Mouse (Mus musculus): Measurements from ENCODE around the gene Zfp1.

Zfp1 gene

DNA sequence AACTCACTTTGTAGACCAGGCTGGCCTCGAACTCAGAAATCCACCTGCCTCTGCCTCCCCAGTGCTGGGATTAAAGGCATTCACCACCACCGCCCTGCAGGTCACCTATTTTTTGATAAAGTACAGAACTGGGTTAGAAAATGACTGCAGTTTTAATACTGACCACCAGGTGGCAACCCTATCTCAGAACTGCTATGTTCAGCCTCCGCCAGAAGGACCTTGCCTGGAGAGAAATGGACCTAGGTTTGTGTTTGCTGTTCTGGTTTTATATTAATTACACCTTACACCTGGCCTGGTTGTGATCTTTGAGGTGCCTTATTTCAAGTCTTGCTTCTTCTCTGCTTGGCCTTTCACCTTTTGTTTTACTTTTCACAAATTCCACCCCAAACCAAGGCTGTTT lies 34.9 kb downstream of the Zfp1 start:
- no peak for DNase-seq (ENCODE audit: low spot score)

DNA sequence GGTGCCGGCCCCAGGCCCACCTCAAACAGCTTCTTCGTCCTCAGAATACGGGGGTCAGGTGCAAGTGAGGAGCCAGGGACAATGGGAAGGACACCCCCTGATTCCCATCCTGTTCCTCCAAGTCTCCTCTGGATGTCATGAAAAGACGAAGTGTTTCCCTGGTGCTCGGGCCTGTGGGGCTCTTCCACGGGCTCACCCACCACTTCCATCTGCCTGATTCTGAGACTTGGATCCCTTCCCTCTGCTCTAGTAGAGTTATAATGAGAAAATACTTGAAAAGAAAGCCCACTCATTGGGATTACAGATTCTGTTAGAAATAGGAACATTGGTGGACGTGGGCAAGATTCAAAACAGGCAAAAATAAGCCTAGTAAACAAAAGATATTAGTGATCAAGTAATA lies 35.6 kb downstream of the Zfp1 start:
- no peak for DNase-seq (ENCODE audit: low spot score)

DNA sequence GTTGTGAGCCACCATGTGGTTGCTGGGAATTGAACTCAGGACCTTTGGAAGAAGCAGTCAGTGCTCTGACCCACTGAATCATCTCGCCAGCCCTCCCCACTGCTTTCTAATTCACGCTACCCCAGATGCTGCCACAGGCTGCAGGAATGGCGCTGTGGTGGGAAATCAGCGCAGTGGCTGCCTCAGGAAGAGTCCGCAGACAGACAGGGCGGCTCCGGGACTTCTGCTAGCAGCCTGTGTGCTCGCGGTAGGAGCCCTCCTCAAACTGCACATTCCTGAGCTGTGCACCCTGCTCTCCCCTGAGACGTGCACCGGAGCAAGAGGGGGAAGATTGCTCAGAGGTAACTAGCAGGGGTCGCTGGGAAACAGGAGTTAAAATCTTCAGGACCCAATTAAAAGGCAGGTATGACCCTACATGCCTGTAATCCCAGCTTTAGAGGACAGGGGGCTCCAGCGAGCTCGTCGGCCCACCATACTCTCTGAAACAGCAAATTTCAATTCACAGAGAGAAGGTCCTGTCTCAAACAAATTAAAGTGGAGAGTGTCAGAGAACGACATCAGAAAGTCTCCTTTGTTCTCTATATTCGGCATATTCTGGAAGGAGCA lies 37.3 kb downstream of the Zfp1 start:
- DNase-seq (ENCODE audit: low spot score), result no peak

DNA sequence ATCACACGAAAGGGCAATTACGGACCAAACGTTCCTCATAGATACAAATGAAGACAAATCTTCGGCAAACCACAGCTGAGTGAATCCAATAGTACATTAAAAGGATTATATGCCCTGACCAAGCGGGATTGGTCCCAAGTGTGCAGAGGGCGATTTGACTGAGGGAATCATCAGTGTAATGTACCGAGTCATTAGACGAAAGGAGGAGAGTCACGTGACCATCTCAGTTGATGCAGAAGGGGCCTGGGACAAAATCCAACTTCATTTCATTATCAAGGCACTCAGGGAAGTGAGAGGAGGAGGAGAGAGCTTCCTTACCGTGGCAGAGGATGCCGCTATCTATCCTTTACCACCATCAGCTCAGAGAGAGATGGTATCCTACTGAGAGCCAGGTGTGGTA lies 38.0 kb downstream of the Zfp1 start:
- DNase-seq (ENCODE audit: low spot score), result no peak

DNA sequence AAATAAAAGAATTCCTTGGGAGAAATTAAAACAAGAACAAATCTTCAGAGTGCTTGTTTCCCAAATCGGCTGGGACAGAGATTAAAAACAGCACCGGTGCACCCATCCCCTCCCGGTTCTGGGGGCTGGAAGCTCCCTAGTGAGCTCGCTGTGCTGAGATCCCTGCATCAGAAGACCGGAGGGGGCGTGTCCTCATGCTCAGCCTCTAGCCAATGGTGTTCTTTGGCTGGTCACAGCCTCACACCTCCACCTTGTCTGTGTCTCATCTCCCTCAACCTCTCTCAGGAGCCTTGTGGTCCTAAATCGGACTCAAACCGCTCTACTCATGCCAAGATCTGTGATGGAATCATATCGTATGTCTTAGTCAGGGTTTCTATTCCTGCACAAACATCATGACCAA lies 39.3 kb downstream of the Zfp1 start:
- DNase-seq (ENCODE audit: low spot score), result no peak

DNA sequence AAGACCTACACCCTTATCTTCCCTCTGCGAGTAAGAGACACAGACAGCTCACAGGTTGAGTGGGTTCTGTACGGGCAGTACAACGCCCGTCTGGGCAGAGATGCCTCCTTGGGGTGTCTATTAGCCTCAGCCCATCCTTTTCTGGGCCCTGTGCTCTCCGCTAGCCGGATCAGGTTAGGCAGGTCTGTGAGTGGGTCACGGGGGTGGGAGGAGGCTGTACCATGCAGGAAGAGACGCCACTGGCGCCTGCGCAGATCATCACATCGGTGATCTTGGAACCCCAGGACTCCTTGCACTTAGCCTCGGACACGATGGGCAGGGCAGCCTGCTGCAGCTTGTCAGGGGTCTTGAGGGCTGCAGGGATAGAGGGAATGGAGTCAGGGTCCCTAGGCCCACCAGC lies 43.7 kb downstream of the Zfp1 start:
- DNase-seq (ENCODE audit: low spot score), result no peak

DNA sequence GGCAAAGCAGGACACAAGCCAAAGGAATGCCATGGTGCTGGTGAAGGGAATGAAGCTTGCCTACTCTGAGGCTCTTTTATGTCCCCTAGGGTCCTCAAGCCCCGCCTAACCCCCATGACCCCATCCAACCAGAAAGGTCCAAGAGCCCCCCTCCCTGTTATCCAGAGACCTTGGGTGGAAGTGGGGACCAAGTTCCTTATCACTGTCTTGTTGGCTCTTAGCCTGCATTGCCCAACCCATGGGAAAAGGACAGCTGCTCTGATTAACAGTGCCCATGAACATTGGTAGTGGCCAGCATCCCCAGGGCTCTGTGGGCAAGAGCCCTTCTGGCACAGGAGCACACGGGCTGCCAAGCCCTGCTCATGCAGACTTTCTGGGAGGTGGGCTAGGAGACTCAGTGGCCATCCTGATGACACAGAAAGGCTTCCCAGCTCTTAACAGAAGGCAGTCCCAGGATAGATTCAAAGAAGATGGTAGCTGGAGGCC lies 47.8 kb downstream of the Zfp1 start, which contains the start of gene Ctrb1:
TSS of gene Ctrb1 (minus strand) at position 51 of the 486 bp plus-strand sequence.
- DNase-seq (ENCODE audit: low spot score), result no peak

DNA sequence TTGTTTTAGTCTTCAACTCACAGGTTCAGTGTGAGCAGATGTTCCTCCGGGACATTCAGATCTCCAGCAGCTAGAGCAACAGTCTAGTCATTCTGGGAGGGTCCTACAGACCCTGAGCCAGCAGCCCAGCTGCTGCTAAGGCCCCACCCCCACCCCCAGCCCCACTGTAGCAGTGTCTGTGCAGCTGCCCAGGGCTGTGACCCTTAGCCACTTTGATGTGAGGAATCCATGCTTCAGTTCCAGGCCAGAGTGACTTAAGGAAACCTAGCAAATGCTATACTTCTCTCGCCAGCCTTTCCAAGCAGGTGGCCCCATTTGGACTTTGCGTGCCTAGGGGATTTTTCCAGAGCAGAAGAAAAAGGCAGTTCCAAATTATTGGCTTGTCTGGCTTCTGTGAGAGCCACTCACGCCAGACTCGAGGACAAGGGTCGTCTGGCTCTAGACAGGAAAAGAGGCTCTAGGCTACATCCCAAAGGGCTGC lies 50.1 kb downstream of the Zfp1 start:
- no peak for DNase-seq (ENCODE audit: low spot score)

DNA sequence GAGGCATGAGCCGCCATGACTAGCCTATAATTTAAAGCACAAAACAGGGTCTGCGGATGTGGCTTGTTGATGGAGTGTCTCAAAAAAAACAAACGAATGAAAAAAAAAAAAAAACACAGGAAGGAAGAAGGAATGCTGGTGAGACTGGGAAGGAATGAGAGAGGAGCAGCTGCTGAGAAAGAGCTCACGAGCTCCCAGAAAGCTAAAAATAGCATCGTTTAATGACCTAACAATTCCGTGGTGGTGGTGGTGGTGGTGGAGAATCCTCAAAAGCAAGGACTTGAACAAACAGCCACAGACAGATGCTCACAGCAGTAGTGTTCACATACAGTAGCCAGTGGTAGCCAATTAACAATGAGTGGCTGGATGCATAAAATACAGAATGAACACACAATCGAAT lies 52.2 kb downstream of the Zfp1 start:
- DNase-seq (ENCODE audit: low spot score), result no peak

DNA sequence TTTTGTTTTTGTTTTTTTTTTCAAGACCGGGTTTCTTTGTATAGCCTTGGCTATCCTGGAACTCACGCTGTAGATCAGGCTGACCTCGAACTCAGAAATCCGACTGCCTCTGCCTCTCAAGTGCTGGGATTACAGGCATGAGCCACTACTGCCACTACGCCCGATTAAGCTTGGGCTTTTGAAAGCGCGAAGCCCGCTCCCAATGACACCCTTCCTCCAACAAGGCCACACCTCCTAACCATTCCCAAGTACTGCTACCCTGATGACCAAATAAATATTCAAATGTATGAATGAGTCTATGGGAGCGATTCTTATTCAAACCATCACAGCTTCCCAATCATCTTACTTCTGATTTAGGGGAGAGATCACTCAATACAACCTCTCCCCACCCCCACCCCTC lies 54.5 kb downstream of the Zfp1 start:
- DNase-seq (ENCODE audit: low spot score), result no peak

DNA sequence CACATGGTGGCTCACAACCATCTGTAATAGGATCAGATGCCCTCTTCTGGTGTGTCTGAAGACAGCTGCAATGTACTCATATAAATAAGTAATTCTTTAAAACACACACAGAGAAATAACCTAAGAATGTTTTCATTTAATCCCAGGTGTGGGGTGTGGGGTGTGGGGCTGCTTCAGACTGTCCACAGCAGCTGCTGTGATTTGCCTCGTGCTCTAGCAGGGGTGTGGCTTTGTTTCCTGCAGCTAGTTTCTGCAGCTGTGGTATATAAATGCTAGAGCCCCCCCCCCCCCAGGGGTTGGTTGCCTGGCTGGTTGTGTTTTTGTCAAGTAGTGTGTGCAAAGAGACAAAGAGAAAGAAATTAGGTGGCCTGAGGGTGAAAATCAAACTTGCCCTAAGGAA lies 55.8 kb downstream of the Zfp1 start:
- no peak for DNase-seq (ENCODE audit: low spot score)

DNA sequence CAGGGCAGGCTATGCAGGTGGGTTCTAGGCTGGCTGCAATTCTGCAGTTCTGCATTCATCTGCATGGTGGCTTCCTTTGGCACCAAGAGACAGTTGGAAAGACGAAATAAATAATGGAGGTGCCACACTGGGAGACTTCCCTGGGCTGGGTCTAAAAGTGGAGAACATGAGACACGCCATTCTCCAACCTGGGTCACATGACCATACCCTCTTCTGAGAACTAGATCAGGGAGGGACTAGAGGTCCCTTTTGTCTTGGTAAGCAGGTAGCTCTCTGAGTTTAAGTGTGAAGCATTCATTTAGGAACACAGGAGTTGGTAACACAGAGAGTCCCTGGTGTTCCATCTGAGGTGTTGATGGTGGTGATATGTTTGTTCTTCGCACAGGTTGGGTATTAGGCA lies 57.0 kb downstream of the Zfp1 start:
- no peak for DNase-seq (ENCODE audit: low spot score)

DNA sequence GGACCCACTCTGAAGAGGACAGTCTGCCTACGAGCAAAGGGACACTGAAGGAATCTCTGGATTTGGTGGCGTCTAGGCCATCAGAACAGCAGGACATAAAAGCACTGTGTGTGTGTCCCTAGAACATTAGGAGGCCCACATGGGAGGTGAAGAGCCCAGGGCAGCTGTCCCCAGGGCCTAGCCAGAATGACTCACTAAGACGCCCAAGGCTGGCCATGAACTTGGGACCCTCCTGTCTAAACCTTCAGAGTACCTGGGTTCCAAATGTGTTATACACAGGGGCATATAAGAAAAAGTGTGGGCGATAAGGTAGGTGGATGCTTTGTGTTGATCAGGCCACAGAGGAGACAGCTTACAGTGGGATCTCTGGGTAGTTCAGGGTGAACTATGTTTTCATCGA lies 57.5 kb downstream of the Zfp1 start:
- DNase-seq (ENCODE audit: low spot score), result no peak

DNA sequence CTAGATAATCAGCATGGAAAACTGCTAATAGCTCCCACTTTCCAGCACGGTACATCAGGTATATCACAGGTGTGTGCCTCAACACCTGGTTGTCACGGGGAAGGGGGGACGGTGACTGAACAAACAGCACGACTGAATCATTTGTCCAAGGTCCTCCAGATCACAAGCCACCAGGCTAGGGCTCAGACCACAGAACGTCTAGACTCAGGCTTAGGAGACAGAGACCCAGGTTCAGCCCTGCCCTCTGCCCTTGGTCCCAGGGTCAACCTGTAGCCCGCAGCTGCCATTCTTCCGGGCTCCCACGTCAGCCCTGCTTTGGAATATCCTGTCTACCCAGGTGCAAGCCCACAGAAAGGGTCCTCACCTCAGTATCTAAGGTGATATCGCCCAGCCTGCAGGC lies 58.2 kb downstream of the Zfp1 start:
- DNase-seq (ENCODE audit: low spot score), result no peak

DNA sequence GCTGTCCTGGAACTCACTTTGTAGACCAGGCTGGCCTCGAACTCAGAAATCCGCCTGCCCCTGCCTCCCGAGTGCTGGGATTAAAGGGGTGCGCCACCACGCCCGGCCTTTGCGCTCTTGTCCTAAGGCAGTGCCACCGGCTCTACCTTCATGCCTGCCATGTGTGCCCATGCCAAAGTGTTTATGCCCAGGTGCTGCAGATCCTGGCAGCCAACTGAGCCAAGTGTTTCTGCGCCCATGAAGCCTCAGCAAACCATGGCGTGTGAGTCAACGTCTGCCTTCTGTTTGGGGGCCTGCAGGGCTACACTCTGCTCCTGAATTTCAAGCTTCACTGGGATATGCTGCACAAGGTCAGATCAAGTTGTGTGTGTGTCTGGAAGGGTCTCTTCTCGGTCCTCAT lies 61.4 kb downstream of the Zfp1 start:
- no peak for DNase-seq (ENCODE audit: low spot score)

DNA sequence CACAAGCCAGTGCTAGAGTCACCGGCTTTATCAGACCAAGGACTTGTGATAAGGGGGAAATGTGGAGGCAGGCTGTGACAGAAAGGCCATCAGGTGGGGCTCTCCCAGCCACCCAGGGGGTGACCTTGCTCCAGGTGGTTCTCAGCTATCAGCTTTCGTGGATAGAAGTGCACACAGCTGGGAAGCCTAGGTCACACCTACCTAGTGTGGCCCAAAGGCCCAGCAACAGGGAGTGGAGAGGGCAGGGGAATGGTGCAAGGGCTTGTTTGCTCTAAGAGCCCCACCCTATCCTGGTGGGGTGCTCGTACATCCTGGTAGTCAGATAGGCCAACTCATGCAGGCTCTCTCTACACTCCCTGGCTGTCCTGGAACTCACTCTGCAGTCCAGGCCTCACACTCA lies 62.0 kb downstream of the Zfp1 start:
- no peak for DNase-seq (ENCODE audit: low spot score)

DNA sequence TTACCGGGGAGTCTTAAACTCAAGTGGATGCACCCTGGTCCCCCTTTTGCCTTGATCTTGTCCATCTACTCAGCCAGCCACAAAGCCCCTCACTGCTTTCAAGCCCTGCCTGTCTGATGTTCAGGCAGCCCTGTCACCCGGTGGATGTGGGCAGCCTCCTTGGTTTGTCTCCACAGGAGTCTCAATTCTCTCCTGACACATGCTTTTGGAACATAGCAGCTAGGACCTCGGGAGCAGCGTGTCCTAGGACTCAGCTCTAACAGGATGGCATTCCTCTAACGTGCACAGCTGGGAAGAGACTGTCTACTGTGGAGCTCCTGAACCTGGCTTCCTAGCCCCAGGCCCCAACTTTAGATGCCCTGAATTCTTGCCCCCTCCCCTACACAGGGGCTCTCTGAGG lies 62.5 kb downstream of the Zfp1 start:
- no peak for DNase-seq (ENCODE audit: low spot score)

DNA sequence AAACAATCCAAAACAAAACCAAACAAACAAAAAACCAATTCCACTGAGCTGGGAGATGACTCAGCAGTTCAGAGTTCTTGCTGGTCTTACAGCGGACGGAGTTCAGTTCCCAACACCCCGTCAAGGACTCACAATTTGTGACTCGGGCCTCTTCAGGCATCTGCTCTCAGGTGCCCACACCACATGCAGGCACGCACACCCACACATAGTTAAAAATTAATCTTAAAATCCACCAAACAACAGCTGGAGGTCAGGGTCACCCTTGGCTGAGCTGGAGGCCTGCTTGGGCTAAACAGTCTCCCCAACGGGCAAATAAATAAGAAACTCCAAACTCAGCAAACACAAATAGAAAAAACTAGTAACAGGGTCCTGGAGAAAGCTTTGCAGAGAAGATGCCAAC lies 65.1 kb downstream of the Zfp1 start:
- DNase-seq (ENCODE audit: low spot score), result peak; percentile 36

DNA sequence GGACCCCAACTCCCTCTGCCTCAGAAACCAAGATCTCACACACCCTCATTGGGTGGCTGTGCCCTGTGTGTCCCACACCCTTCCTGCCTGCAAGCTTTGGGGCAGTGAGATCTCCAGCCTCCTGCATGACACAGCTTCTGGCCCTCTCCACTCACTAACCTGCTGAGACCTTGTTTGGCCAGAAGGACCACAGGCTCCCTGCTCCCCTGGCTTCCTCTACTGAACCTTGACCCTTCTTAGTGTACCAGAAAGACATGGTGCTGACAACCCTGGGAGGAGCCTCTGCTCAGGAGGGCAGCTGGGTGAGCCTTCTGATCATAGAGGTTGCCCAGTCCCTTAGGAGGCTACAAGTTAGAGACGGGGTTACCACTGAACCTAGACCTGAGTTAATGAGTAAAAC lies 66.0 kb downstream of the Zfp1 start:
- DNase-seq (ENCODE audit: low spot score), result no peak

DNA sequence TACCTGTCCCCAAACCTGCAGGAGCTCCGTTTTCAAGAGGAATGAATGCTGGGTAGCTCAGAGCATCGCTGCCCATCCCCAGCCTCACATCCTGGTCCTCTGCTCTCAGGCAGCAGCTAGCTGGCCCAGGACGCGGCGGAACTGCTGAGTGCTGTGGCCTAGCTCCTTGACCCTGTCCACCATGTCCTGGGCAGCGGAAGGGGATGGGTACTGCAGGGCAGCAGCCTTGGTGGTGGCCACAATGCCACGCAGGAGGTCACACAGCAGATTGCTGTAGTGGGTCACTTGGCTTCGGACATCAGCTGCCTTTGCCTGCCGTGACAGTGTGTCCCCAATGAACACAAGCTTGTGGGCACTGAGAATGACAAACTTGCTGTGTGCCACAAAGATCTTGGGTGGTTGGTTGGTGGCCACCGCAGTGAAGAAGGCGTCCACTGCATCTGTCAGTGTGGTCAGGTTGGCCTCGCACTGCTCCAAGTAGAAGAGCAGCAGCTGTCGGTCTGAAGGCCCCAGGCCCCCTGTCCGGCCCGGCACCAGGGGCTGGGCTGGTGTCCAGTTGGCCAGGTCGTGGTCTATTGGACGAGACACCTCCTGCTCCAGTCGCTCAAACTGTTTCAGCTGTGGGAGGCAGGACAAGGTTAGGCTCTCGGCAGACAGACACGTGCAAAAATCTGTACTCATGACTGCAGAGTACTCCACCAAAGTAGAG lies 67.7 kb downstream of the Zfp1 start:
- peak; percentile 3 for DNase-seq (ENCODE audit: low spot score)

DNA sequence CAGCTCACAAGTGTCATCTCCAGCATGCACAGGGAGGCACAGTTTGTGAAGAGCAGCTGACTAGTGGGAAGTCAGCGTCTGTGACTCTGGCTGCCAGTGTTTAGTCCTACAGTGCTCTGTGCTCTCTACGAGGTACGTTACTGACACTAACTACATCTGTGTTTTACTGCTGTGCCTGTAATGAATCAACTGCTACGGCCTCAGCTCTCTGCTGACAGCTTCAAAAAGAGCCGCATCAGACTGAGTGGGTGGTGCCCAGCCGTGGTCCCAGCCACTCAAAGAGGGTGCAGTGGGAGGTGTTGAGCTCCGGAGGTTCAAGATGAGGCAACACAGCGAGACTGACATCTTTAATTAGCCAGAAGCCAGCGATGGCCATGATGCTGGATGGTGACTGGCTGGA lies 68.9 kb downstream of the Zfp1 start:
- DNase-seq (ENCODE audit: low spot score), result no peak

DNA sequence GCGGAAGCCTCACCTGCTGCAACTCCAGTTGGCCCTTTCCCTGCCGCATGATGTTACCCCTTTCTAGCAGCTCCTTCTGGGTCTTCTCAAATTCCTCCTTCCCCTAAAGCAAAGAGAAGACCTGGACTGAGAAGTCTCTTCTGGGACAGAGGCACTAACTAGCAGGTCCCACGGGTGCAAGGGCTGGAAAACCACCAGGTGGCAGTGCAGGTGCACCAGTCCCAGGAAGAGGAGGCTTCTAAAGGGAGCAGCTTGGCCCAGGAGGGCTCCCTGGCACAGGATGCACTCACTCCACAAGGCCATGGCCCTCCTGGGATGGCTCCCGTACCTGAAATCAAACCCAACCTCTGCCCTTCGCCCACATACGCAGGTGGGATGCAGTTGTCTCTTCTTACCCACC lies 69.4 kb downstream of the Zfp1 start:
- peak; percentile 73 for DNase-seq (ENCODE audit: low spot score)

DNA sequence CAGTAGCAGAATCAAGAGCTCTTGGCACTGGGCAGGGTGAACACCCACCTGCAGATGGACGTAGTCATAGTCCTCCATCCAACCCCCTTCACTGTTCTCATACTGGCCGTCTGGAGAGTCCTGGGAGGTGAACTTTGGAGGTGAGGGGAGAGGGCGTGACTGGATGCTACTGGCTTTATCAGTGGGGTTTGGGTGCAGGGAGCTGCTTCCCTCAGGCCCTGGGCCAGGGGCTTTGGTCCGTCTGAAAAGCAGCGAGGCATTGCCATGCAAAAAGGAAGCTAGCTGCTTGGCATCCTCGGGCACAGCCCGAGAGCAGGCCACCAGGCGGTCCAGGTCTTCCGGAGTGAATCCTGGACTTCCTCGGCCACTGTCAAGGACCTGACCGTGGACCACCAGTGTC lies 70.1 kb downstream of the Zfp1 start:
- DNase-seq (ENCODE audit: low spot score), result peak; percentile 5

DNA sequence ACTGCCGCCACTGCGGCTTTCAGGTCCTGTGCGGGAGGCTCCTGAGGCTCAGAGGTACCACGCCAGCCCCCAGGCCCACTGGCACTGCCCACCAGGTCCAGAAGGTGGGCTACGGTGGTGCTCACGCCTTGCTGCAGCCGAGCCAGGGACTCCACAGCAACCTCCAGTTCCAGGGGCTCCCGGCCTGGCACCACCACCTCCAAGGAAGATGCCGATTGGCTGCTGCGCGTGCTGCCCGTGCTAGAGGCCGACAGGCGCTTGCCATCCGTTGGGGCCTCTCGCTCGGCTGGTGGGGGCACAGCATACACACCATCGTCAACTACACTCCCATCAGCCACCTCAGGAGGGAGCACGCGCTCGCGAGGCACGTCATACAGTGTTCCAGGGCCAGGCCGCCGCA lies 70.6 kb downstream of the Zfp1 start:
- no peak for DNase-seq (ENCODE audit: low spot score)

All from ovary, postnatal 36 days (tissue).